Mouse (Mus musculus) mature B cell (primary cell): ENCODE results near the gene Dus2.

Experiments
- in situ Hi-C: fragments of 300-500 bp; cut with MboI; formaldehyde crosslinking; loops from 2 replicates; pipeline ENCODE4 v1.14.3; 2019

Gene Dus2

DNA sequence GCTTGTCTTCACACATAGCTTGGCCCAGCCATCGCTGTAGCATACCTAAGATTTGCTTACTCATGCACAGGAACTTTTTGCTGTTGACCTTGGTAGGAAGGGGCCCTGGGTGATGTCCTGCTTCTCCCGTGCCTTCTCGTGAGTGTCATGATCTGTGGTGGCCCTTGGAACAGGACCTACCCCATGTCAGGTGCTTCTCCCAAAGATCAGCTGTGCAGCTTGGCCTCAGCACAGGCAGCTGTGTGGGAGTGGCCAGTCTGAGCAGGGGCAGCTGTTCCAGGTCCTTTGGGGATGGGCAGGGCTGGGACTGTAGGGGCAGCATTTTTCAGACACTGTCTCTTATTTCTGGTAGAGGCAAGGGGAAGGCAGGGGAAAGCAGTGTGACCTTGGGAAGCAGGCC, 53.0 kb downstream of the Dus2 start:
- in situ Hi-C loops = no loop called here

DNA sequence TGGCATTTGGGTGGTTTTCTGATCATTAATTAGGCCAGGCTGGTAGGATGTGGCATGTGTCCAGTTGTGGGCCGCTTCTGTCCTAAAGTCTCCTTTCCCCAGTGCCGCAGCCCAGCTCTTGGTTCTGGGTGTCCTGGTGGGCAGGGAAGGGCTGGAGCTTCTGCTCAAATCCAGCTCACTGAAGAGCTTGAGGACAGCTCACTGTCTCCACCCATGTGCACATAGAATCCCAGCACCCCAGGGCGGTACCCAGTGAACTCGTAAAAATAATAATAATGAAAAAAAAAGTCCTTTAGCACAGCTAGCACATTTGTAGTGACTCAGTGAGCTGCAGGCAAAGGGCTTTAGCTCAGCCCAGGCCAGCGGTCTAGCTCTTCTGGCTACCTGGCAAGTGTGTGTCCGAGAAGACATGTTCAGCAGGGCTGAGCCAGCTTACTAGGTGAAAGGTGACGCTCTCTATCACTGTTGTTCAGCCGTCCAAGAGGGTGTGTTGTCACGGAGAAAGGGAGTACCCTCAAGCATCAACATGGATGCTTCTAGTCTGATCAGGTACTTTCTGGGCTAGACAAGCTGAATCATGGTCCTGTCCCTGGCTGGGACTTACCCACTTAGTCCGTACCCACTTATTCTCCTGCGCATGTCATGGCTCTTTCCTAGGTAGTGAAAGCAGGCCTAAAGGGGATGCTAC, 55.9 kb downstream of the Dus2 start:
- in situ Hi-C loops = no loop called here

DNA sequence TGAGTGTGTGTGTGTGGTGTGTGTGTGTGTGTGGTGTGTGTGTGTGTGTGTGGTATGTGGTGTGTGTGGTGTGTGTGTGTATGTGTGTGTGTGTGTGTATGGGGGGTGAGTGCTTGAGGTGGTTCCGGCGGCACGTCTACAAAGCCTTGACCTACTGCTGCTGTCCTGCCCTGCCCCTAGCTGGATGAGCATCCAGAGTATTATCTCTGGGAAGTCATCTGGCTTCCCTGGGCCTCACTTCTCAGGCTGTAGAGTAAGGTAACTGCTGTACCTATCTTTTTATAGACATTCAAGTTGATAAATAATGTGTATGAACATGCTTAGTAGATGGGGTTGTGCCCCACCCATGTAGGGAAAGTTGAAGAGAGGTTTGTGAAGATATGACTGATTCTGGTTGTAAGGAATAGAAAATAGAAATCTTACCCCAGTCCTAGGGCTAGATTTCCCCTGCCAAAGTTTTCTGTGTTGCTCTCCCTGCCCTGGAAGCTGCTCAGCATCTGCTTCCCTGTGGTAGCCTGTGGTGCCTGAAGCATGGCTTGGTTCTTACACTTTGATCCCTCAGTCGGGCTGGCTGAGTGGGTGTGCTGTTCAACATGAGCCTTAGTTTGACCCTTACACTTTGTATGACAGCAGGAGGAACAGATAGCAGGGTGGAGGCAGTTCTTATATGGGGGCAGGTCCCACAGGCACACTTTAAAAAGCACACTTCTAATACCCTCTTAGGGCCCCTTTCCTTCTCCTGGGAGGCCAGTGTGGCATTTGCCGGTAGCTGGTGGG, 56.9 kb downstream of the Dus2 start:
- in situ Hi-C loops = no loop called here

DNA sequence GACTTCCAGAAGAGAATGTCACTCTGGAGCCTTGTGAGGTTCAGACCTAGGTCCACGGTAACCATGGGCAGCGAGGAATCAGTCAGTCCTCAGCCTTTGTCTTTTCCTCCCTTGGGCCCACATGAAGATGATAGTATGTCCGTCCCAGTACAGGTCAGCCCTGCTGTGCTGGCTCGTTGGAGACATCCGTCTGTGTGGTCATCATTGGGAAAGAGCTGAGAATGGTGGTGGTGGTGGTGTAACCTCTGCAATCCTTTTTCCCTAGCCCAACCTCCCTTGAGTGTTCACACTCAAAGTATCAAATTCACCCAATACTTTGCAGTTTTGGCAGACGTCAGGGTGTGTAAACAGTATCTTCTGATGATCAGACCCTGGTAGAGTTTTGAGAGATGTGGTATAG, 58.7 kb downstream of the Dus2 start:
- in situ Hi-C loops = no loop called here

DNA sequence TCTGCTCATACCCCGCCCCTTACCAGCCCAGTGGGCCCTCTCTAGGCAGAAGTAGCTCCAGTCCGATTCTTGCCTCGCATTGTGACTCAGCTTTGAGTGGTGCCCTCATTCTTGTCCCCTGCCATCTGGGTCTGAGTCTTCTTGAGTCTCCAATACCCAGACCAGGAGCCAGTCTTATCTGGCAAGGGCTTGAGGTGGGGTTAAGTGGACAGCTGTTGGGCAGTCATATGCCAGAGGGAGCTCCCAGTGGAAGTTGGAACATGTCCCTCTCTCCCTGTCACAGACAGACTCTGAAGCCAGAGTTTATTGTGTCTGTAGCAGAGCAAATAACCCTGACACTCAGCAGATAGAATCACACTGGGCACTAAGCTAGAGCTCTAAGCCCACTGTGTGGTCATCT, 59.9 kb downstream of the Dus2 start:
- in situ Hi-C loops = no loop called here

DNA sequence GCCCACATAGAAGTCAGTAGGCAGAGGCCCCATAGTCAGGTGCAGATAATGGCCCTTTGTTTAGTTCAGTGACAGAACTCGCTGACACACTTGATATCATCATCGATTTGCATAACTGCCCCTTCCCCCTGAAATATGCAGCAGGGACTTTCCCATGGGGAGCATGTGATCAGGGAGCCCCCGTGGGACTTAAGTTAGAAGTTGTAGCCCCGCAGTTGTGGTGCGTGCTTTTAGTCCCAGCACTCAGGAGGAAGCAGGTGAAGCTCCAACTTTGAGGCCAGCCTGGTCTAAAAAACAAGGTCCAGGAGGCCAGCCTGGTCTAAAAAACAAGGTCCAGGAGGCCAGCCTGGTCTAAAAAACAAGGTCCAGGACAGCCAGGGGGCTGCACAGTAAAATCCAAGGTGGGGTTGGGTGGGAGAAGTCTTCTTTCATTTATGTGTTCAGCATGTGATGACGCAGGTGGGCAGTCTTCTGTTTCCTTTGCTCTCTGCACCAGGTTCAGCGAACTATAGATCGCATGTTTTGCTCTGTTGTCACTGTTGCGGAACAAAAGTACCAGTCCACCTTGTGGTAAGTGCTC, 61.5 kb downstream of the Dus2 start:
- in situ Hi-C loops = no loop called here

DNA sequence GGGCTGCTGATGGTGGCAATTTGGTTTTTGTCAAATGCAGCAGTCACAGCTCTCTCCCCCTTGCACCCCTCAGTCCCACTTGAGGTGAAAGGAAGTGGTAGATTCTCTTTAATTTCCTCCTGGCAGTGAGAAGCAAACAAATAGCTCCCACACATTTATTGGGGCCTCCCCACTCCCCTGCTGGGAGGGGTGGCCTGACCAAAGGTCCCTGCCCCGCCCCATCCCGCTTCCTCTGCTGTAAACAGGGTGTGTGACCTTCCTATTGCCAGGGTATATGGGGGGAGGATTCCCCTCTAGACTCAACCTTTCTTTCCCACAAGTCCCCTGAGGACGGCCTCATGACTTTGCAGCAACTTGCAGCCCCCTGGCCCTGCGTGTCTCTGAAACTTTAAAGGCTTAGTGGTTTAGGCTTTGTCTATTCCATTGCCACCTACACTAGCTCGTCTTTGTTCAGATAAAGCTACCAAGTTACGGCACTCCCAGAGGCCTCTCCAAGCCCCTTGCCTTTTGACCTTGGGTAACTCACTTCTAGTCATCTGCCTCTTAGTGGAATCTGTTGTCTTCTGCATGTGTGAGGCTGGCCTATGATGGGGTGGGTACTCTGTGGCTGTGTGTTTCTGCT, 63.2 kb downstream of the Dus2 start:
- in situ Hi-C loops = no loop called here

DNA sequence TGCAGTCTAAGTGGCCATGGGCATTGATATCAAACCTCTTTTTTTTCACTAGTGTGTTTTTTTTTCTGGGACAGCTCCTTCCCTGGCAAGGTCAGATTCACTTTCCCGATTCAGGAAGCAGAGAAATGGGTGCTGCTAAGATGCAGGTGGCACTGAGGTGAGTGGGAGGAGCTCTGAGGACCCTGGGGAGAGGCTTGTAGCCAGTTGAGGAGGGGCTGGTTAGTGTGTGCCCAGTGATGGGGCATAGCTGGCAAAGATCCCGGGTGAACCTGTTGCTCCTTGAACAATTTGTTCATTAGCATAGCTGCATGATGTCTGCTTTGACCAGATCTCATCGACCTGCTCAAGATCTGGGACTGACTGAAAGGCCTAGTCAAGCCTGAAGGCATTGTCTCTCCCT, 63.9 kb downstream of the Dus2 start:
- in situ Hi-C loops = no loop called here

DNA sequence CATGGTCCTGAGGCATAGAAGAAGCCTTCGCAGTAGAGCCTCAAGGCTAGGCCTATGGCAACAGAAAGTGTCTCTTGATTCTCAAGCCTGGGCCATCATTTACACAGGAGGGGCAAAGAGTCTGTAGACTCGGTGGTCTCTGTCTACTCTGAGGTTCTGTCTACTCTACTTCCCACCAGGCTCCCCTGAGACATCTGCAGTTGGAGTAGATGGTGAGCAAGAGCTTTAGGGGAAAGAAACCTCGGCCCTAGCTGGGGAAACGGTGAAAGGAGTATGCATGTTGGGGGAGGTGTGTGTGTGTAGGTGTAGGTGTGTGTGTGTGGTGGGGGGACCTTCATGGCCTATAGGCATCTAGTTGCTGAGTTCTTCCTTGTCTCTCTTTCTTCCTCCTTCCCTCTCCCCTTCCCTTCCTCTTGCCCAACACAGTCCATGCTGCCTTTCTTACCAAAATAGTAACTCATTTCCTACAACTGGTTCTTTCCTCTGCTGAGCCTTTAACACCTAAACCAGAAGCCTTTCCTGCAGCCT, 65.4 kb downstream of the Dus2 start:
- in situ Hi-C loops = no loop called here

DNA sequence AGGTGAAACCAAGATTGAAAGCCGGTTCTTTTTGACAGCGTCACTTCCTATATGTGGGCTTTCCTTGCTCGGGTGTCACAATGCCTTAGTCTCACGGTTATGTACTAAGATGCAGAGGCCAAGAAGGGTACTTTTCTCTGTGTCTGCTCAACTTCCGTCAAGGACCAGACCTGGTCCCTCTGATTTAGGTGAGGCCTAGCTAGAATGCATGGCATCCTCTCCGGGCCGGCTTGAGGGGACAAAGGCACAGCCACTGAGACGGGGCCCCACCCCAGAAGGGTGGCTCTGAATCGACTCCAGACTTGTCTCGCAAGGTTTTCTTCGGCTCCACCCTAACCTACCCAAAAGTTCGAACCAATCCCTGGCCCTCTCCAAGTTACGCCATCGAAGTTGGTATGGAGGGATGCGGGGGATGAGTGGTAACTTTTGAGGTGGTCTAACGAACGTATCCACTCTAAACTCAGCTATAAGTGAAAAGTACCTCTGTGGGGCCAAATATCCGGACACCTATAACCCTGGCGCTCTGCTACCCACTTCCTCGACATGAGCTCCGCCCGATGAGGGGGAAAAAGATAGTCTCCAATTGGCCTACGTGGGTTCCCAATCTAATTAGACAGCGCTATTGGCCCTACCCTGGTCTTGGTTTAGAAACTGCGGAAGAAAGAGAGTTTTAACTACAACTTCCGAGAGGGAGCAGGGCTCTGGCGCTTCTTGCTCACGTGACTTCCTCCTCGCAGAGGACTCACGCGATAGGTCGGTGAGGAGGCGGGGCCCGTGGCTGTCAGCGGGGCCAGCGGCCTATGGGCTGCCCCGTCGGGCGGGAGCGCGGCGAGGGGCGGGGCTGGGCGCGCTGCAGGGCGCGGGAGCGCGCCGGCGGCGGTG, 67.8 kb downstream of the Dus2 start, which contains the start of gene Nfatc3:
TSS of gene Nfatc3 (plus strand) at position 110 of the 882 bp plus-strand sequence.
- in situ Hi-C loops = no loop called here

DNA sequence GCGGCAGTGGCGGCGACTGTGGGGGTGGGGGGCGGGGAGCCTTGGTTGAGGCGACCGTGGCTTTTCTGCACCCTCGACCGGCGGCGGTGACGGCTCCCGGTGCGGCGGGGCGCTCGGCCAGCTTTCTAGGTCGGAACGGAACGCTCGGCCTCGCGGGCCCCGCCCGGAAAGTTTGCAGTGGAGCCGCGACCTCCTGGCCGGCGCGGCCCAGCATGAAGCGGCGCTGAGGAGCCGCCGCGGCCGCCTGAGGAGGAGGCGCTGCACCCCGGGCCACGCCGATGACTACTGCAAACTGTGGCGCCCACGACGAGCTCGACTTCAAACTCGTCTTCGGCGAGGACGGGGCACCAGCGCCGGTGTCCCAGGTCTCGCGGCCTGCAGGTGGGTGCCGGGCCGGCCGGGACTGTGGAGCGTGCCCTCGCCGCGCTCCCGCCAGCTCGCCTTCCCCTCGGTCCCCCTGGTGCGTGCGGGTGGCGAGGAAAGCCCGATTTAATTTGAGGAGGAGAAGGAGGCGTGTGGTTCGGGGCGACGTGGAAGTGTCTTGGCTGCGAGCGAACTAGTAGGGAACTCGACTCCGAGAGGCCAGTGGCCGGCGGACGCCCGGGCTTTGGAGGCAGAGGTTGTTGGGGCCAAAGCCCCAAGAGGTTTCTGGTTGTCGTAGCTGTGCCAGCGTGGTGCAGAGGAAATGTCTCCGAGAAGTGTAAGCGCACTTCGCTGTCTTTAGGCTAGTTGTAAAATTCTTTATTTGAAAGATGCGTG, 68.7 kb downstream of the Dus2 start:
- in situ Hi-C loops = no loop called here

DNA sequence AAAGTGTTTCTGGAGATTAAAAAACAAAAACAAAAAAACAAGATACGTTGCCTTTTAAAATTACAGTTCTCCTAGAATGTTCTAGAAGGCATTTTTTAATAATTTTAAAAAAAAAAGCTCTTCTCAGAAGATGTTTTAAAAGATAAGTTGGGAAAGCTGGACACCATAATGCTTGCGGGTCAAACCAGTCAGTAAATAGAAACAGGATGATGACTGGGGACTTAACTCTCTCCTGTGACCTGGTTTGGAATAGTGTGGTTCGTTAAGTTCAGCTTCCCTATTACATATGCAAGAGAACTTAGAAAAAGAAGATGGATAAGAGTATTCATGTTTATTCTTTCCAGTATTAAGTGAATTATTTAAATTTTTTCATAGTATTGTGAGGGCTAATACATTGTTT, 69.4 kb downstream of the Dus2 start:
- in situ Hi-C loops = no loop called here

DNA sequence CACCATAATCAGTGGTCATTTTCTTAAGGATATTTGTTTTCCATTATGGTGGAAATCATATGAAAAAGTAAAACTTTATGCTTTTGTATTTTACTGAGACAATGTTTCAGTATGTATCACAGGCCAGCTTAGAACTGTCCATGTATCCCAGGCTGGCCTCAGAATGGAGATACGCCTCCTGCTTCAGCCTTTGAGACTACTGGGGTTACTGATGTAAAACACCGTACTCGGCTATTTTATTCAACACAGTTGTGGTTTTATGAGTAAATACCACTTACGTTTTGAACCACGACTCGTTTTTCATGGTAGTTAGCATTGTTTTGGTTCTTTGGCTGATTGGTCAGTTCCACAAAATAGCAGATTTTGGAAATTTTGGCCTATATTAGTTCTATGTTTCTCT, 70.5 kb downstream of the Dus2 start:
- in situ Hi-C loops = no loop called here

DNA sequence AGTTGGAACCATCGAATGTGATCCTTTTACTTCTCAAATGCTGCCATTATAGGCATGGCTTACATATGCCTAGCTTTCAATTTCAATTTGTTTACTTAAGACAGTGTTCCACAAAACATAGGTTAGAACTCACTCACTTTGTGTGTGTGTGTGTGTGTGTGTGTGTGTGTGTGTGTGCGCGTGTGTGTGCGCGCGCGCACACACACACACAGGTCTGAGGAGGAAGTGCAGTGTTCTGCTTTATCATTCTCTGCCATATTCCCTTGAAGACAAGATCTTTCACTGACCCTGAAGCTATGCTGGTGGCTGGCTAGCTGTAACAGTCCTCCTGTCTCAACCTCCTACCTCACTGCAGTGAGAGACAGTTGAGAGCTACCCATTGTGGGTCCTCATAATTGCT, 71.9 kb downstream of the Dus2 start:
- in situ Hi-C loops = no loop called here

DNA sequence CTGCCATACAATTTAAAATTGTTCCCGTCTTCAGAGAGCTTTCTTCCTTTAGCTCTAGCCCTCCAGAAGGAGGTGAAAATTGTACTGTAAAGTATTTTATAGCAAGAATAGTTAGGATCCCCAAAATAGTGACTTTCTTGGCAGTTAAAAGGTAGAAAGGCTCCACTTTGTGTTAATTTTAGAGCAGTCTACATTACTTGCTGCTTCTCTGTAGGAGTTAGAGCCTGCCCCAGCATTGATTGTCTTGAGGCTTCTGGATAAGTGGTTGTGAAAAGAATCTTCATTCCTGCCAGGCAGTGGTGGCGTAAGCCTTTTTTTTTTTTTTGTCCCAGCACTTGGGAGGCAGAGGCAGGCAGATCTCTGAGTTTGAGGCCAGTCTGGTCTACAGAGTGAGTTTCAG, 75.6 kb downstream of the Dus2 start:
- in situ Hi-C loops = no loop called here

DNA sequence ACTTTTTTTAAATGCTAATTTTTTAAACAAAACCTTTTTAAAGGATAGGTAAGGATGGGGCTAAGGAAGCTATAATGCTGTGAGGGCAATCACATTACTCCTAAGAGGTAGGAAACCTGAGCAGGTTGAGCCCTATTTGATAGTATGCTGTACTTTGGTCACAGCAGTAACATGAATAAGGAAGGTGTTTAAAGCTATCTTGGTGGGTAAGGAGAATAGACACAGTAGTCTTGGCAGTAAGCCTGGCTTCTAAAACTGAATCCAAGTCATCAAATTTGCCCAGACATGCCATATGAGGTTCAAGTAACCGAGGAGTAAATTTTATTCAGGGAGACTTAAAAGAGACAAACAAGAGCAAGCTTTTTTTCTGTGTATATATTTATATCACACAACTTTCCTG, 78.4 kb downstream of the Dus2 start:
- in situ Hi-C loops = no loop called here

DNA sequence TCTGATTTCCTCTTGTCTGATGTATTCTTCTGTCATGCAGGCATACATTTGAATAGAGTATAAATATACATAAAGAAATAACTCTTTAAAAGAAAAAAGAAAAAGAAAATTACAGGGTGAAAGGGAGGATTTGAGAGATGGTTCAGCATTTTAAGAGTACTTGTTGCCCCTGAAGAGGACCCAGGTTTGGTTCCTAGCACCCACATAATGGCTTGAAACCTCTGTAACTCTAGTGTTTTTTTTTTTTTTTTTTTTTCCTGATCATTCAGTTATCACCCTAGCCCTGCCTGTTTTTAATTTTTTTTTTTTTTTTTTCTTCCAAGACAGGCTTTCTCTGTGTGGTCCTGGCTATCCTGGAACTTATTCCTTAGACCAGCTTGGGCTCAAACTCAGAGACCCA, 81.0 kb downstream of the Dus2 start:
- in situ Hi-C loops = no loop called here

DNA sequence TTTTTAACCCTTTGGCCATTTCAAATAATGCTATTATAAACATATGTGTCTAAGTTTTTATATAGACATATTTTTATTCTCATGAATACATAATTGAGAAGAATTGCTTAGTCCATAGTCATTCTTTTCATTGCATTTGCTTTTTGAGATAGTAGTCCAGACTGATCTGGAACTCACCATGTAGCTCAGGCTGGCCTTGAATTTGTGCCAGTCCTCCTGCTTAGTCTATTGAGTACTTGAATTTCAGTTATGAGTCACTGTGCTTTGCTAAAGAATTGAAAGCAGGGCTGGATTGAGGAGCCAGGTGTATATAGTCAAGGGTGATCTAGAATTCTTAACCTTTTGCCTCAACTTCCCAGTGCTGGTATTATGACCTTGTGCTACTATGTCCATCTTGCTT, 83.1 kb downstream of the Dus2 start:
- in situ Hi-C loops = no loop called here

DNA sequence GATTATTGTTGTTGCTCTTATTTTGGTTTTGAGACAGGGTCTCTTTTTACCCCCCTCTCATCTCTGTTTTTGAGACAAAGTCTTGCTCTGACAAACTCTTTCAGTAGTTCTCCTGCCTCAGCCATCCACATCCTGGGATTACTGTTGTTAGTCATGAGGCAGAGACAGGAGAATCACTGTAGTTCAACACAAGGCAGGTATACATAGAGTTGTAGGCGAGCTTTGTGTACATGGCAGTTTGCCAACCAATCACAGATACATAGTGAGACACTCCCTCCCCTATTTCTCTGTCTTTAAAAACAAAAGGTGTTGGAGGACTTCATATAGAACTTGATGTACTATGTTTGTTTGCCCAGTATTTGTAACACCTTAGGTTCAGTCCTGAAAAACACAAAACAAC, 83.5 kb downstream of the Dus2 start:
- in situ Hi-C loops = no loop called here

DNA sequence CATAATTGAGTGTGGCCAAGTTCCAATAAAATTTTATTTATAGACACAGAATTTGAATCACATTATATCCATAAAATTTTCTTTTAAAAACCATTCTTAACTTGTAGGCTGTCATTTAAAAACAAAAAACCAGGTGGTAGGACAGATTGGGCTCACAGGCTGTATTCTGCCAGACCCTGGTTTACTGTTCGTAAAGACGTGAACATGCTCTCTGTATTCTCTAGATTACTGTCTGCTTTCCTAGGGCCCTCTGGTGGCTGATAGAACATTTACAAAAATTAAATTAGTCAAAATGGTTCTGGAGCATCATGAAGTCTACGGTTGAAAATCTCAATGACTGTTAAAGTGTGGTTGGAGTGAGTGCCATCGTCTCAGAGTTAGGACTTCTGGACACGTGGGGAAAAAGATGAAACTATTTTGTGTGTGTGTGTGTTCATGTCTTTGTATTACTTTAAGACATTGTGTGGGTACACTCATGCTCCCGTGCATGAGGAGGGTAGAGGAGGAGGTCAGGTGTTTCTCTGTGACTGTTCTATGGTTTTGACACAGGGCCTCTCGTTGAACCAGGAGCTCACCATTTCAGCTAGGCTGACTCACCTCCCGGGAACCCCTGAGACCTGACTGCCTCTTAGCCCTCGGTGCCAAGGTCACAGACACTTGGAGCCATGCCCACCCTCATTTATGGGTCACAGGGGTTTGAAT, 84.2 kb downstream of the Dus2 start:
- in situ Hi-C loops = no loop called here
